Mouse (Mus musculus) layer of hippocampus, postnatal 36 days (tissue): ENCODE data around the gene Crbn. TPM values are rescaled to one million over a fixed set of nuclear protein-coding genes. Genes with fewer than 3 reads are reported as not detected.

ENCODE experiments used
- DNase-seq, 2 experiments: peaks; one replicate each; pipeline ENCODE4 v3.0.0; 2022
- total RNA-seq, 2 experiments: library from RNA; stranded (reverse); gene quantifications; 2 replicates each; pipeline ENCODE4 v1.2.3; 2021

Crbn gene
- total RNA-seq, 2 experiments from 2014 or later, result 103 to 105 TPM

GRCm38 (mm10) chr6:106761486-106761885, 38.4 kb downstream of the Crbn start:
- DNase-seq, result no peak

GRCm38 (mm10) chr6:106760473-106761218, 39.2 kb downstream of the Crbn start:
- DNase-seq, result no peak

DNA sequence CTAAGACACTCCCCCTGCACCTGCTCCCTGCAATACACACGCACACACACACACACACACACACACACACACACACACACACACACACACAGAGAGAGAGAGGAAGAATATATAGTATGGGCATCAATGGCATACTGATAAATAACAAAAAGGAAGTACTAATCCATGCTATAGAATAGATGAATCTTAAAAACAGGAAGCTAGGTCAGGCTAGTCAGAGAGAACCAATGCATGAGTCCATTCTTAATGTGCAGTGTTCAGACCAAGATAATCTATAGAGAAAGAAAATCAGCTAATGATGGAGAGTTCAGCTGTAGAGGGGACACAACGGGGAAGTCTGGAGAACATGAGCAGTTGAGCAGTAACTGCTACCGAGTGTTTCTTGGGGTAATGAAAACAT, 41.6 kb downstream of the Crbn start:
- DNase-seq, result no peak

GRCm38 (mm10) chr6:106750291-106750690, 49.6 kb downstream of the Crbn start:
- DNase-seq, result no peak

- no peak for DNase-seq
These were observed 50.9 kb downstream of the Crbn start, which contains the start of gene Il5ra for GRCm38 (mm10) chr6:106748887-106749388. Gene Il5ra, minus strand, starts transcription at chr6:106749037.

DNA sequence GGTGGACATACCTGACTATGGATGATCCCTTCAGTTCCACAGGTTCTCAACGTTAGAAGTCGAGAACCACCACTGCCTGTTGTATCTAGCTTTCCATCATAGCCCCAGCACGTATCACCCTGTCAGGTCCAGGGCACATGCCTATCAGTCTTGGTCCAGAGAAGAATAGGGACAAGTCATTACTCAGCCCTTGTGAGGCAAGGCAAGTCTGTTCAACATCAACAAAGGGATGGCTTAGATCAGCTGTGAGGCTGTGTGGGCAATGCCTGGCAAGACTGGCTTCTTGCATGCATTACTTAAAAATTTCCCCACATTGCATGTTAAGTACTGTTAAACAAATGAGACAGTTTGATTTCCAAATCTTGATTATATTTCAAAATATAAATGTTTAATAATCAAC, 52.1 kb downstream of the Crbn start:
- no peak for DNase-seq

- DNase-seq, result no peak
These were observed 52.6 kb downstream of the Crbn start for GRCm38 (mm10) chr6:106747251-106747650.

GRCm38 (mm10) chr6:106745673-106746394, 54.0 kb downstream of the Crbn start:
- DNase-seq, result no peak

DNA sequence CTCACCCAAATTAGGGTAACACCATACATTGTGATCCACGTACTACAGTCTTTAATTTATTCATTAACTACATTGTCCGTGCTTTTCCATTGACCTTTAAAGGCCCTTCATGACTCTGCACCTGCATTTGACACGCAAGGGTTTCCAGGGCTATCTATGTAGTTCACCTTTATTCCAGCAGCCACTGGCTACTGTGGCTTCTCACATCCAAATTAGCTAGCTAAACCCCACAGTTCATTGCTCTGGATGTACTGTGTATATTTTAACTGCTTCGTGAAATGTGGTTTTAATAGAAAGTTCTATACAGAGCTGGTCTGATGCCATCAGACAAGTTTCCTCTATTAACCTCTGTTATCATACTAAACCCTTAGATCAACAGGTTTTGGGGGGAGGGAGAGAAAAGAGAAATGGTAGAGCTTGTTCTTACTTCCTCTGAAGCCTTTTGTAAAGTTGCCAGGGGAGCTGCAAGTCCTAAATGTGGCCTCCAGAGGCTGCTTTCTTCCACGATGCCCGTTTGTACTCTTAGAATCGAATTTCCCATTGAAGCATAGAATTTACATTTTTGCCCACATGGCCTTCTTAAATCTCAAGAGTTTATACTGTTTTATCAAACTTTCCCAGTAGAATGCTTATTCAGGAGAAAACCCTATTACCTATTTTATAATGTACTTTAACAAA, 56.2 kb downstream of the Crbn start:
- no peak for DNase-seq

DNA sequence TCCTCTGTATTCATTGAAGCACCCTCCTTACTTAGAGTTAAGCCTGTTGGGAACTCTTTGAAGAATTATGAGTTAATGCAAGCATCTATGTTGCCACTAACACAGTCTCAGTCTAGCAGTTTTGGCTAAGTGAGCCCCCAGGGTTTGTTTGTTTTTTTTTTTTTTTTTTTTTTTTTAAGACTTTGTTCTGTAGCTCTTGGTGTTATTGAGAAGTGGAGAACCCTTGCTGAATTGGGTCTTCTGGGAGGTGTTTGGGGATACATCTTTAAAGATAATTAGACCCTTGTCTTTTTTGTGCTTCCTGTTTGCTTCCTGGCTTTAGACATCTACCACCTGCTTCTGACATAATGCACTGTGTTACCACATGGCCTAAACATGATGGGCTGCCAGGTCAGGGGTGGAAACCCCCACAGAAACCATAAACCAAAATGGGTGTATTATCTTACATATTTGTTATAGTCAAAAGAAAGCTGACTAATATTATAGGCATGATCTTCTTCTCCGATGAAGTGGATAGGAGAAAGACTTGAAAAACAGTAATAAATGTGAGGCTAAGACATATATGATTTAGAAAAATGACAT, 59.5 kb downstream of the Crbn start:
- DNase-seq, result no peak

DNA sequence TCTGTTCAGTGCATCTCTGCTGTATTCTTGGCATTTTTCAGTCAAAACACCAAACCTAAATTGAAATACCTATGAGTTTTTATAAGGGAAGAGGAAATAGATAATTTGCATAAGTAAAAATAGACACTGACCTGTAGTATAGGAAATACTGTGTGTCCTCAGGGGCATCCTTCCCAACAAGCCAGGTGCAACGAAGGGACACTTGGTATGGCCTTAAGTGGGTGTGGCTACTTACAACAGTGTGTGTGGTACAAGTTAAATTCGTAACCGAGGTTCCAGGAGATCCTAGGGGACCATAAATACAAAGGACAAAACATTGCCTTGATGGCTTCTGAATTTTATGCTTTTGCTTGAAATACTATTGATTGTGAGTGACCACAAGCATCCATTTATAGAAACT, 61.6 kb downstream of the Crbn start:
- DNase-seq, result no peak

GRCm38 (mm10) chr6:106732563-106732962, 67.3 kb downstream of the Crbn start:
- DNase-seq, result no peak

Other genes with a start within 250 kb of the Crbn start
- gene Il5ra, start 51.0 kb downstream of the Crbn start, total RNA-seq, result not detected
- gene Trnt1, start 31.0 kb downstream of the Crbn start, total RNA-seq, result 10 to 100 TPM; 54.1 to 55.2 TPM